Mouse (Mus musculus) right cerebral cortex, postnatal 36 days (tissue): Measurements from ENCODE around the gene Fam186b.

ENCODE experiments used
- DNase-seq, 2 experiments: peaks; one replicate each; pipeline ENCODE4 v3.0.0; 2022; ENCODE audit warnings: low spot score in 2 of 2, mixed read lengths in 1 of 2

Fam186b gene

DNA sequence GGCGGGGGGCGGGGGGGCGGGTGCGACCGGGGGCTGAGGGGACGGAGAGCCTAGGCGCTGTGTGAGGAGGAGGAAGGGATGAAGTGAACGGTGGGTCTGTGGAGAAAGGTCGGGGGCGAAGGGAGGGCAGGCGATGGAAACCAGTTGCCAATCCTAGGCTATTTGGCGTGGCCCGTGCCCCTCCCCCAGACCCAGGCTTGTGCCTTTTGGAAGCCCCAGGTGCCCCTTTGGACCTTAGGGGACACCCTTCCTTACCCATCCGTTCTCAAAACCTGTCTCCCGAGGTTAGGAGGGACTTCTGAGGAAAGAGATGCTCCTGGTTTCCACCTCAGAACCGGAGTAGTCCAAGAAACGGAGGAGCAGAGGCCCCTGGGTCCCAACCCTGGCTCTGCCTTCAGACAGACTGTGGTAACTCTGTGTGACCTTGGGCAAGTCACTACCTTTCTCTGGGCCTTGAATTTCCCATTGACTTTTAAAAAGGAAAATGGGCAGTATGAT lies at the start of gene Fam186b:
Gene Fam186b (minus strand): TSS at position 405 of the 498 bp plus-strand sequence.
- DNase-seq, result no peak

- no peak for DNase-seq
These were observed 49.3 kb upstream of the Fam186b start for GRCm38 (mm10) chr15:99344961-99345360.

- no peak for DNase-seq
These were observed 48.6 kb upstream of the Fam186b start for GRCm38 (mm10) chr15:99344148-99344870.

DNA sequence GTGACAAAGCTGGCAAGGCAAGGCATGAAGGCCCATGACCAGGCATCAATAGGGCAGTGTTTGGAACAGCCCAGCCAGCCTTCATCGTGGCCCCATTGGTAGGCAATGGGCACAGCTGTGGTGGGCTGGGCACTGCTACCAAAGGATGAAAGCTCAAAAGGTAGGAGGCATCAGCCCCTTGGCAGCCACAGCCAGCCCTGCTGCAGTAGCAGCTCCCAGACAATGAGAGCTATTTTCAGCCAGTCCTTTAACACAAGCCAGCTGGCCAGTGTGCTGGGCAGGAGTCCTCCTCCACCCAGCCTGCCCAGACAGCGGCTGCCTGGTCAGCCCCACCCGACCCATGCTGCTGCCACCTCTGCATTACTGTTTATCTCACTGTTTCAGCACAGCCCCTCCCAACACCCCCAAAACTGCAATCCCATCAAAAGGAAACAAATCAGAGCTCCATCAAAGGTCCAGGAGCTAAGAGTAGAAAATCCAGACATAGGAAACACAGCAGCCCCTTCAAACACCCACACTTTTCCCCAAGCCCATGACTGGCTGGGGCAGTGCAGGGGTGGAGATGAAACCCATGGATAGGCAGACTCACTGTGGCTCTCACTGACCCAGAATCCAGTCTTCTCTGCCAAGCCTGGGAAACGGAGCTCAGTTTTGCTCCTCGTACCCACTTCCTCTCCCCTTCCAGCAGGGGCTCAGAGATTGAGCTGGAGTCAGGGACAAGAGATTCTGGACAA lies 47.9 kb upstream of the Fam186b start:
- DNase-seq, result peak; percentile 49 to 67

DNA sequence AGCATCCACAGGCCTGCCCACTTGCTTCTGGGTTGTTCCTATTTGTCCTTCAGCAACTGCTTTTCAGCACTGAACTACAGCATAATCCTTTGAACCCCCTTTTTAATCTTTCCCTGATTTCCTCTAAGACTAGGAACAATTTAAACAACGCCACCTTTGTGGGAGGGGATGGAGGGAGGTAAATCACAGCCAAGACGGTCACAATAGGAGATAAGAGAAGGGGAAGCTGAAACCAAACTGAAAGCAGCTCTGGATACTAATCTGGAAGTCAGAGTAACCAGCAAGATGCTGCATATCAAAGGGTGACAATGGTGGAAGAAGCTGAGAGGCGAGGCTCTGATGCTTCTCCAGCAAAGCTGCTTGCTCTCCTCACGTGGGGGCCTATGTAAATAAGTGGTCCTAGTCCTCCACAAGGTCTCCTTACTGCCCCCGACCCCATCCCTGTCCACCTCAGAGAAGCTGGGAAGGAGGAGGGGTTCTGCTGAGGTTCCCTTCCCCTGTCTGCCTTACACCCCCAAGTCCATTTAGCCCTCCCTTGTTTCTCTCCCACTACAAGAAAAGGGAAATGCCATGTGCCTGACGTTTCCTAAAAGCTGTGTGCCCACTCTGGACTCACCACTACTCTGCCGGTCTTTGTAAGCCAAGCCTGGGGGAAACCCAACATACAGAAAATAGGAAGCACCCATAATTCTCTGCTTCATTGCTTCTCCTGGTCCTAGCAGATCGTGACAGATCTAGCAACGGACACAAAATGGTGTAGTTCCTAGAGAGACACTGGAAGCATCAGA lies 46.7 kb upstream of the Fam186b start:
- no peak for DNase-seq

- DNase-seq, result no peak
These were observed 45.4 kb upstream of the Fam186b start for GRCm38 (mm10) chr15:99341102-99341501.

DNA sequence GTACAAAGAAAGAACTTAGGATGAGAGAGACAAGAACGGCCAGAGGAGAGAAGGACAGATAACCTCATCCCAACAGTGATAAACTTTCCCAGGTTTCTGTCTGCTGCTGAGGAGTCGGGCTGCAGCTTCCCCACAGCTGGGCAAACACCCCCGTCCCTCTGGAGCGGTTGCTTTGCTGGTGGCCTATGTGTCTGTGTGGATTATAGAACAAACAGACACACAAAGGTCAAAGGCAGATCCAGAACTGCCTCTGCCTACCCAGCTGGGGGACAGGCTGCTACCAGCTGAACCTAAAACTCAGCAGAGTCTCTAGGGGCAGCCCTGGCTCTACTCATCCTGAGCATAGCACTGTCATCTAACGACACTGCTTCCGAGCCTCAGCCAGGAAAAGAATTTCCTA lies 44.0 kb upstream of the Fam186b start:
- no peak for DNase-seq

DNA sequence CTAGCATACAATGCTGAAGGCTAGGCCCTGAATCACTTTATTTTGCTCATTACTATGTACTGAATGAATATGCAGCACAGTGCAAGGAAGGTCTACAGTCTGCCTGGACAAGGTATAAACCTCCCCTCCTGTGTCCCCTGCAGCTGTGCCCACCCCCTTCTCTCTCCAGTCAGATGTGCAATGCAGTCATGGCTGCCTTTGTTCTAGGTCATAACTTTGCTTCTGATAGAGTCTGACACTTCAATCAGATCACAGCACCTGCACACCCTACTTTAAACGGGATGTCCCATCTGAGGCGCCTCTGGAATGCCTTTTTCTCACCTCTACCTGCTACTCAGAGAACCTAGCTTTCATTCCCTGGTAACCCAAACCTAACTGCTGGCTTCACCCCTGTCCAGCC lies 43.2 kb upstream of the Fam186b start:
- DNase-seq, result no peak

GRCm38 (mm10) chr15:99335801-99336320 lies 40.2 kb upstream of the Fam186b start:
- DNase-seq, result no peak

- no peak for DNase-seq
These were observed 38.8 kb upstream of the Fam186b start for GRCm38 (mm10) chr15:99334500-99334899.

DNA sequence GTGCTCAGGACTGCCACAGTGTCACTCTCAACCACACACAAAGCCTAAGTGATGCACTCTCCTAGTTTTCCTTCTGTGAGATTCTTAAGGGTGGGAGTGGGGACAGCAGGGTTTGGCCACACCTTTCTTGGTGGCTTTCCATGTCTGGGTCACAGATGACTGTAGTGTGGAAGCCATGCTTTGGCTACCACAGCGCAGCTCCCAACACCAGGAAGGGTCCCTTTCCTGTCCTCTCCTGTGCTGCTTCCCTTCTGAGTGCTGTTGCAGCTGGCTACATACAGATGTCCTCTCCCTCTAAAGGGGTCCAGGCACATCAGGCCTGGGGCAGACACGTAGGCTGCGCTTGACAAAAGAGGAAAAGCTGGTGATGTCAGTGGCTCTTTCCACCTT lies 38.0 kb upstream of the Fam186b start:
- DNase-seq, result no peak

GRCm38 (mm10) chr15:99332921-99333675 lies 37.4 kb upstream of the Fam186b start:
- DNase-seq, result no peak

DNA sequence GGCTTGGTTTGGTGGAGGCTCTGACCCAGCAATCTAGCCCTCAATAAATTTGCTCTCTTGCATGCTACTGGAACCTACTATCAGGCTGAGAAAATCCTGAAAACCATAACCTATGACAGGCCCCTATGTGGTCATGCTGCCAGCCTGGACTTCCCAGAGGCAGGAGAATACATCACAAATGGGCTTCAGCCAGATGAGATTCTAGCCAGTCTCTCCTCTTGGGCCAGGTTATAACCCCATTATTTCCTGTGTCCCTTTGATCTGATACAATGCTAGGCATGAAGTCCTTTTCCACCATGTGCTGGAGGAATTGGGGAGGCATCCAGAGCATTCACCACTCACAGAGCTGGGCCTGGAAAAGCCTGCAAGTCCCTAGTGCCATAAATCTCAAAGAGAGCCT lies 36.4 kb upstream of the Fam186b start:
- DNase-seq, result no peak

DNA sequence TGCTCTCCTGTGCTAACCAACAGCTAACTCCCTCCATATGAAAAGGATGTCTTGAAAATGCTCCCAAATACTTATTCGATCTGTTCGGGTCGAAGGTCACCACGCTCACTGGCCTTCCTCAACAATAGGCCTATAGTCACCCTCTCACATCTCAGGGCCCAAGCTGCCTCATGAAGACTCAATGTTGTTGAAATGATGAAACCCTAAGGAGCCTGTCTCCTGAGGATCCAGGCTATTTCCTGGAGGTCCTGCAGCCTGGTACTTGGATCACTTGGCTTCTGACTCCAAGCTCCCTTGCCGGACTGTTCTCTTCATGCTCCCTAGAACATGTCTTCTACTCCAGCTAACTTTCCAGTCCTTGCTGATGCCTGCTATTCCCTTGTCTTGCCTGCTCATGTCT lies 35.7 kb upstream of the Fam186b start:
- no peak for DNase-seq

DNA sequence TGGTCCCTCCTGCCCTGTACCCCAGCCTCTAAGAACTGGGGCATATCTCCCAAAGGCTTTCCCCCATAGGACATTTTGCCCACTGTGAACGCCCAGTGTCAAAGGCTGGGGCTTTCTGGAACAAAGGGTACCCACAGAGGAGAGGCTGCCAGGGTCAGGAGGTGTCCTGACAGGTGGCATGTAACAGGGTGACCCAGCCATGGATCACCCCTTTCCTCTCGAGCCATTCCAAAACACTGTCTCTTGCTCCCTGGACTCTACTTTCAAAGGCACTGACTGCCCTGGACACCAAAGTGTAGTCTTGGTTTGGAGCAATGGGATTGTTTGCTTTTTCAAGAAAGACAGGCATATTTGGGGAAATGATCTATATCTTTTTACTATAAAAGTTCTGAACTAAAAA lies 34.6 kb upstream of the Fam186b start:
- DNase-seq, result no peak

DNA sequence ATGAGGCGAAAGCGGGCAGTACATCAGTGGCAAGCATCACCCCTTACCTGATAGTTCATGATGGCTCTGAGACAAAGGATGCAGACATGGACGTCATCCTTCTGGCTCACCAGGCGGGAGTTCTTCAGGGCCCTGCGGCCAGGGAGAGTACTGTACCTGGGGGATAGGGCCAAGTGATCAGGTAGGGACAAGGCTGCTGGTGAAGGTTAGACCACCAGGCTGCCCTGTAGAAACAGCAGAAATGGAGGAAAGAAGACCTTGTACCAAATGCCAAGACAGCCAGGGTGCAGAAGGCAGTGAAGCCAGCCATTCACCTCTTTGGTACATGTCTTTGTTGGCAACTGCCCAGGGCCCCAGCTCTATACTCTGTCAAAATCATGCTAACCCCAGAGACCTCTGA lies 32.3 kb upstream of the Fam186b start:
- DNase-seq, result no peak

GRCm38 (mm10) chr15:99326959-99327358 lies 31.3 kb upstream of the Fam186b start:
- no peak for DNase-seq

DNA sequence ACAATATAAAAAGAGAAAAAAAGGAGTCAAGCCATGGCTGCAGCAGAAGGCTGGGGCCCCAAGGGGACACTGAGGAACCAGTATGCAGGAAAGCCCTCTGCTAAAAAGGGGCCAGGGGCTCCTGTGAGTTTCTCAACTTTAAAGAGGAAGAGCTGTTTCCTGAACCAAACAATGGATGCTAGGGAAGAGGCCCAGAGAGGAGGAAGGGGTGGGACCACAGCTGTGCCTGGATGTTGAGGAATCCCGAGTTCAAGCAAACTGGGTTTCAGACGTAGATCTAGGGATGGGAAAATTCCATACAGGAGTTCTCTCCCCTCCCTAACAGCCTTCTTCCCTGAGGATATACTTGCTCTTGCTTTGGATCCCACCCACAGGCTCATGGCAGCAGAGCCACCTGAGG lies 30.7 kb upstream of the Fam186b start:
- no peak for DNase-seq

DNA sequence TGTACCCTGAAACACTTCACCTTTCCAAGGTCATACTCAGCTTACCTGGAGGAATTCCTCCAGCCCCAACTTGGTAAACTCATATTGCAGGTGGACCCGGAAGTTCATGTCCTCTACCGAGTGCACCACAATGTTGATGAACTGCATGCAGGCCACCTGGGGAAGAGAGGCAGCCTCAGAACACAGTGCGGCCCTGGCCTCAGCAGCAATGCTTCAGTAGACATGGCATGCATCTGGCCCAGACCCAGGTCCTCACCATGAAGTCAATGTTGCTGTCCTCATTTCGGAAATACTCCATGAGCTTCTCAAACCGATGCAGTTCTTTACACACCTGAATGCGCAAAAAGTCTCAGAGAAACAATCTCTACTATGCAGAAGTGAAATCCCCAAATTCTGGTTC lies 29.9 kb upstream of the Fam186b start:
- no peak for DNase-seq

DNA sequence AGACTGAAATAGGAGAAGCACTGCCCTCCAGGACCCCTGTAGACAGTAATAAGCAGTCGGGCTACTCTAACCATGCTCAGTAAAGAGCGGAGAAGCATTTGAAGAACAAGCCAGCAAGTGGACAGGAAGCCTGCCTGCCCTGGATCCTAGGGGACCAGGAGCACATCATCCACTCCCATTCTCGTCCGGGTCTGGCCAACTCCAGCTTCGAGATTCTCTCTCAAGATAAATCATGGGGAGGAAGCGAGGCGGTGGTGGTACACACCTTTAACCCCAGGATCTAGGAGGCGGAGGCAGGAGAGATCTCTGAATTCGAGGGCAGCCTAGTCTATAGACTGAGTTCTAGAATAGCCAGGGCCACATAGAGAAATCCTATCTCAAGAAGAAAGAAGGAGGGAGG lies 28.5 kb upstream of the Fam186b start:
- DNase-seq, result no peak

- no peak for DNase-seq
These were observed 25.3 kb upstream of the Fam186b start for GRCm38 (mm10) chr15:99320978-99321377.
